In genomic region chr3:93522611-93523010, GRCm38 (mm10) we compare ENCODE assay signal across 8 mouse cellular contexts. TPM values are rescaled to one million over a fixed set of nuclear protein-coding genes. Genes with fewer than 3 reads are reported as not detected.
DNase-seq lines count a peak whose midpoint lies in the region; ATAC-seq and TF ChIP-seq lines count a peak whose summit lies in the region.

No protein-coding gene starts in this region.

- ATAC-seq in midbrain, embryonic 14.5 days (ENCODE audit: low FRiP score, low TSS enrichment) = no peak
- ATAC-seq in midbrain, embryonic 13.5 days = no peak
- no peak for ATAC-seq in kidney, postnatal 0 days (replicated peaks; ENCODE audit: low FRiP score, low read depth)
- no peak for ATAC-seq in liver, embryonic 14.5 days (ENCODE audit: insufficient read depth)
- ATAC-seq in granulocyte monocyte progenitor cell, adult 5-6 weeks (replicated peaks; ENCODE audit: poor library complexity, severe bottlenecking) = no peak

- H3K4me3 ChIP-seq in midbrain, embryonic 14.5 days (replicated peaks; ENCODE audit: low read depth, low read length) = no peak overlapping the region
- H3K4me3 ChIP-seq in midbrain, embryonic 13.5 days (replicated peaks) = no peak overlapping the region
- H3K4me3 ChIP-seq in kidney, postnatal 0 days (replicated peaks; ENCODE audit: low read depth, low read length) = no peak overlapping the region; the same call in 1 of the 2 replicates
- no peak overlapping the region for H3K4me3 ChIP-seq in liver, embryonic 14.5 days (ENCODE audit: insufficient read depth in 1 of 2, low read depth in 2 of 2, low read length in 2 of 2)

- no peaks in the 10 kb centered on the region for H3K9me3 ChIP-seq in midbrain, embryonic 14.5 days (ENCODE audit: control insufficient read depth, low read length)
- no peaks in the 10 kb centered on the region for H3K9me3 ChIP-seq in midbrain, embryonic 13.5 days
- H3K9me3 ChIP-seq in kidney, postnatal 0 days (replicated peaks; ENCODE audit: low read length) = no peaks in the 10 kb centered on the region
- no peaks in the 10 kb centered on the region for H3K9me3 ChIP-seq in liver, embryonic 14.5 days (ENCODE audit: control insufficient read depth, low read length)

- peaks cover 5% of the 10 kb centered on the region; the same call in 1 of the 2 replicates for H3K4me1 ChIP-seq in midbrain, embryonic 14.5 days (ENCODE audit: control insufficient read depth, insufficient read depth, low read length)
- peaks cover 10% of the 10 kb centered on the region for H3K4me1 ChIP-seq in midbrain, embryonic 13.5 days (replicated peaks)
- H3K4me1 ChIP-seq in kidney, postnatal 0 days (replicated peaks; ENCODE audit: insufficient read depth, low read length) = peaks cover 15% of the 10 kb centered on the region; the same call in 1 of the 2 replicates
- peaks cover 0 to 4% of the 10 kb centered on the region in 2 experiments; a peak in 1 of 4 replicates for H3K4me1 ChIP-seq in liver, embryonic 14.5 days (replicated peaks; ENCODE audit: control insufficient read depth in 2 of 2, insufficient read depth in 2 of 2, low read length in 1 of 2)

- H3K4me2 ChIP-seq in midbrain, embryonic 14.5 days (ENCODE audit: low read length) = no peak overlapping the region
- H3K4me2 ChIP-seq in midbrain, embryonic 13.5 days (replicated peaks) = no peak overlapping the region
- H3K4me2 ChIP-seq in kidney, postnatal 0 days (ENCODE audit: low read length) = peak overlapping the region; percentile 33; the same call in 1 of the 2 replicates
- H3K4me2 ChIP-seq in liver, embryonic 14.5 days (ENCODE audit: low read depth) = no peak overlapping the region

- H3K9ac ChIP-seq in midbrain, embryonic 14.5 days (replicated peaks; ENCODE audit: low read length) = no peak overlapping the region
- H3K9ac ChIP-seq in midbrain, embryonic 13.5 days (replicated peaks) = no peak overlapping the region
- no peak overlapping the region for H3K9ac ChIP-seq in kidney, postnatal 0 days (ENCODE audit: low read depth, low read length)
- H3K9ac ChIP-seq in liver, embryonic 14.5 days (replicated peaks) = no peak overlapping the region

- peak; percentile 85 for TF ChIP-seq CTCF in kidney, postnatal 0 days (IDR thresholded peaks at IDR 0.05; ENCODE audit: low read depth)
- peak; percentile 84 for TF ChIP-seq CTCF in liver, embryonic 14.5 days (IDR thresholded peaks at IDR 0.05; ENCODE audit: low read depth)

- H3K27ac ChIP-seq in midbrain, embryonic 14.5 days (replicated peaks; ENCODE audit: low read depth, low read length) = no peak overlapping the region
- H3K27ac ChIP-seq in midbrain, embryonic 13.5 days = no peak overlapping the region
- H3K27ac ChIP-seq in kidney, postnatal 0 days = no peak overlapping the region
- no peak overlapping the region for H3K27ac ChIP-seq in liver, embryonic 14.5 days

- intact Hi-C loops in gastrocnemius, postnatal 36 days (cut with DNase I) = no loop called here

- H3K27me3 ChIP-seq in midbrain, embryonic 14.5 days (ENCODE audit: control insufficient read depth, insufficient read depth, low read length) = no peaks in the 10 kb centered on the region
- H3K27me3 ChIP-seq in midbrain, embryonic 13.5 days = peaks cover 6% of the 10 kb centered on the region; the same call in 1 of the 2 replicates
- H3K27me3 ChIP-seq in kidney, postnatal 0 days (ENCODE audit: insufficient read depth, low read length) = no peaks in the 10 kb centered on the region
- H3K27me3 ChIP-seq in liver, embryonic 14.5 days (ENCODE audit: control insufficient read depth, insufficient read depth, low read length) = no peaks in the 10 kb centered on the region

- WGBS in midbrain, embryonic 14.5 days = 47% methylated on average over 7 of the region's 7 CpGs
- WGBS in midbrain, embryonic 13.5 days = 41% methylated on average over 7 of the region's 7 CpGs
- WGBS in kidney, postnatal 0 days = 45% methylated on average over 7 of the region's 7 CpGs
- 30% methylated on average over 7 of the region's 7 CpGs for WGBS in liver, embryonic 14.5 days (ENCODE audit: insufficient replicate concordance)

- peak; percentile 72 for DNase-seq in midbrain, embryonic 14.5 days
- peak; percentile 12 to 28 for DNase-seq in cerebellum, postnatal 36 days
- peak; percentile 64 to 66 for DNase-seq in gastrocnemius, postnatal 36 days
- DNase-seq in kidney, postnatal 0 days (ENCODE audit: low spot score) = peak; percentile 86
- no peak for DNase-seq in liver, embryonic 14.5 days (ENCODE audit: low read depth in 3 of 3, low spot score in 3 of 3)
- peak; percentile 43 for DNase-seq in right cerebral cortex, postnatal 14 days

- no peak for TF ChIP-seq EP300 in liver, embryonic 14.5 days (IDR thresholded peaks at IDR 0.05; ENCODE audit: low read depth)

- H3K36me3 ChIP-seq in midbrain, embryonic 14.5 days (ENCODE audit: control insufficient read depth, insufficient read depth, low read length) = no peaks in the 10 kb centered on the region
- no peaks in the 10 kb centered on the region for H3K36me3 ChIP-seq in midbrain, embryonic 13.5 days
- peaks cover 11% of the 10 kb centered on the region for H3K36me3 ChIP-seq in kidney, postnatal 0 days (ENCODE audit: insufficient read depth, low read length)
- no peaks in the 10 kb centered on the region for H3K36me3 ChIP-seq in liver, embryonic 14.5 days (replicated peaks; ENCODE audit: control insufficient read depth, insufficient read depth, low read depth)

RNA-seq across cellular contexts. Expression of gene S100a11, which starts 2.3 kb away (rescaled TPM):
- polyA plus RNA-seq in midbrain, embryonic 14.5 days (2014; fragmentation: Nextera tagmentation; extraction: Ambion mirVana) = 94.0 and 157 TPM in 2 replicates
- 149 and 157 TPM in 2 replicates for polyA plus RNA-seq in midbrain, embryonic 13.5 days (2015; fragmentation: Nextera tagmentation; extraction: Ambion mirVana)
- total RNA-seq in gastrocnemius, postnatal 36 days (2021) = 10 to 100 TPM; 37.6 to 43.6 TPM
- 2,066 and 2,191 TPM in 2 replicates for polyA plus RNA-seq in kidney, postnatal 0 days (2015; fragmentation: Nextera tagmentation; extraction: Ambion mirVana)
- 39.1 and 46.2 TPM in 2 replicates for polyA plus RNA-seq in liver, embryonic 14.5 days (2012; rRNA removed)
- 126 and 159 TPM in 2 replicates for polyA plus RNA-seq in liver, embryonic 14.5 days (2014; fragmentation: Nextera tagmentation; extraction: Ambion mirVana)
- 1,372 and 1,648 TPM in 2 replicates for total RNA-seq in granulocyte monocyte progenitor cell, adult 5-6 weeks (2014; fragmentation: Nextera tagmentation)
- total RNA-seq in granulocyte monocyte progenitor cell, adult 5-6 weeks (2017) = 77.7 and 97.8 TPM in 2 replicates

RNA-seq across cellular contexts. Expression of gene S100a10, which starts 32.3 kb away (rescaled TPM):
- polyA plus RNA-seq in midbrain, embryonic 14.5 days (2014; fragmentation: Nextera tagmentation; extraction: Ambion mirVana) = 67.9 and 86.5 TPM in 2 replicates
- polyA plus RNA-seq in midbrain, embryonic 13.5 days (2015; fragmentation: Nextera tagmentation; extraction: Ambion mirVana) = 90.8 and 93.2 TPM in 2 replicates
- total RNA-seq in gastrocnemius, postnatal 36 days (2021) = 10 to 100 TPM; 38.8 to 50.5 TPM
- 534 and 566 TPM in 2 replicates for polyA plus RNA-seq in kidney, postnatal 0 days (2015; fragmentation: Nextera tagmentation; extraction: Ambion mirVana)
- polyA plus RNA-seq in liver, embryonic 14.5 days (2012; rRNA removed) = 23.5 and 25.0 TPM in 2 replicates
- 53.0 and 57.8 TPM in 2 replicates for polyA plus RNA-seq in liver, embryonic 14.5 days (2014; fragmentation: Nextera tagmentation; extraction: Ambion mirVana)
- 146 and 257 TPM in 2 replicates for total RNA-seq in granulocyte monocyte progenitor cell, adult 5-6 weeks (2014; fragmentation: Nextera tagmentation)
- 203 and 212 TPM in 2 replicates for total RNA-seq in granulocyte monocyte progenitor cell, adult 5-6 weeks (2017)

RNA-seq across cellular contexts. Expression of gene Tchhl1, which starts 54.1 kb away (rescaled TPM):
- not detected in 2 replicates for polyA plus RNA-seq in midbrain, embryonic 14.5 days (2014; fragmentation: Nextera tagmentation; extraction: Ambion mirVana)
- polyA plus RNA-seq in midbrain, embryonic 13.5 days (2015; fragmentation: Nextera tagmentation; extraction: Ambion mirVana) = 0.09 TPM in 1 of 2 replicates, not detected in the other
- not detected for total RNA-seq in gastrocnemius, postnatal 36 days (2021)
- 0.28 and 0.33 TPM in 2 replicates for polyA plus RNA-seq in kidney, postnatal 0 days (2015; fragmentation: Nextera tagmentation; extraction: Ambion mirVana)
- not detected in 2 replicates for polyA plus RNA-seq in liver, embryonic 14.5 days (2012; rRNA removed)
- not detected in 2 replicates for polyA plus RNA-seq in liver, embryonic 14.5 days (2014; fragmentation: Nextera tagmentation; extraction: Ambion mirVana)
- total RNA-seq in granulocyte monocyte progenitor cell, adult 5-6 weeks (2014; fragmentation: Nextera tagmentation) = not detected in 2 replicates
- total RNA-seq in granulocyte monocyte progenitor cell, adult 5-6 weeks (2017) = not detected in 2 replicates

Comparison
In these comparisons a context has a peak if more than half of its experiments do, and no peak if none do; other contexts are left out.
1. DNase-seq: peak in midbrain, embryonic 14.5 days (single experiment), cerebellum, postnatal 36 days (2 of 2), gastrocnemius, postnatal 36 days (2 of 2), kidney, postnatal 0 days (single experiment) and right cerebral cortex, postnatal 14 days (single experiment); none in liver, embryonic 14.5 days (0 of 3).
2. RNA of gene S100a11, which starts 2.3 kb away (polyA plus RNA-seq): 2,066 to 2,191 TPM in kidney, postnatal 0 days; 39.1 to 159 TPM in liver, embryonic 14.5 days, 149 to 157 TPM in midbrain, embryonic 13.5 days and 94.0 to 157 TPM in midbrain, embryonic 14.5 days; every median in the first group is over 10 times any median in the second.